Mouse (Mus musculus) bone marrow macrophage, adult 2 months (primary cell): ENCODE data around the gene Fam122a. TPM values are rescaled to one million over a fixed set of nuclear protein-coding genes. Genes with fewer than 3 reads are reported as not detected.

Experiments used
- H3K27ac ChIP-seq: 2 replicates; pipeline ENCODE4 v1.5.1; 2012; ENCODE audit warnings: low read depth, low read length; ENCODE audit not compliant: insufficient read depth
- H3K4me1 ChIP-seq: 2 replicates; pipeline ENCODE4 v1.6.1; 2012; ENCODE audit warnings: low read length; ENCODE audit not compliant: control insufficient read depth, insufficient read depth
- H3K4me3 ChIP-seq: 2 replicates; pipeline ENCODE4 v1.5.1; 2012; ENCODE audit warnings: mild to moderate bottlenecking, low read length, moderate library complexity; ENCODE audit not compliant: insufficient read depth
- CTCF ChIP-seq: IDR thresholded peaks from 2 replicates; pipeline ENCODE4 v1.5.1; 2012; ENCODE audit warnings: low read depth, mild to moderate bottlenecking, low read length, moderate library complexity
- POLR2A ChIP-seq: IDR thresholded peaks from 2 replicates; pipeline ENCODE4 v1.6.1; 2012; ENCODE audit warnings: mild to moderate bottlenecking, low read depth, low read length, borderline replicate concordance
- polyA plus RNA-seq: library from polyadenylated mRNA; stranded (reverse); fragments of >200 nt; gene quantifications from 2 replicates; pipeline ENCODE4 v1.2.4, GENCODE M21; 2012; ENCODE audit not compliant: missing spikeins, insufficient read depth, insufficient read length

The Fam122a gene
- polyA plus RNA-seq, 1 experiment, result 17.7 TPM

- H3K27ac ChIP-seq, result no peak overlapping the region
- H3K4me3 ChIP-seq, result no peak overlapping the region
- no peak for TF ChIP-seq POLR2A
- TF ChIP-seq CTCF, result no peak
- peaks cover 8% of the 10 kb centered on the region for H3K4me1 ChIP-seq
Measured at GRCm38 (mm10) chr19:24468616-24469015, 8.5 kb downstream of the Fam122a start.

DNA sequence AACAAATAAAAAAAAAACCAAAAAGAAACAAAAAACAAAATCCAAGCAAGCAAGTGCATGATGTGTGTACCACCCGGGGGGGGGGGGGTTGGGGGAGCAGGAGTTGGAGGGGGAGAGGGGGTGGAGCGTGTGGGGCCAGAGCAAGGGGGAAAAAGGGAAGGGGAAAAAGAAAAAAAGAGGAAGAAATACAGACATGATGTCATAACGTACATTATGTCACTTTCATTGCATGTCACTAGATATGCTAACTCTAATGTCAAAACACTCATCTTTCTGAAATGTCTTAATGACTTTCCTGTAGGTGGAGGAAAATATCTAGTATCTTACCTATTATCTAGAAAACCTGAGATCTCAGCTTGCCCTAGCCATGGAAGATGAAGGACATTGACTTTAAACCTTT is 14.1 kb downstream of the Fam122a start:
- Histone ChIP-seq H3K4me3 (no peak overlapping the region), H3K27ac (no peak overlapping the region), H3K4me1 (peaks cover 6% of the 10 kb centered on the region; the same call in 1 of the 2 replicates)
- no peak for TF ChIP-seq POLR2A
- TF ChIP-seq CTCF, result no peak

- TF ChIP-seq CTCF (no peak), POLR2A (no peak)
- Histone ChIP-seq H3K27ac (no peak overlapping the region), H3K4me3 (no peak overlapping the region), H3K4me1 (no peaks in the 10 kb centered on the region)
Measured at GRCm38 (mm10) chr19:24456591-24457231, 20.4 kb downstream of the Fam122a start.

DNA sequence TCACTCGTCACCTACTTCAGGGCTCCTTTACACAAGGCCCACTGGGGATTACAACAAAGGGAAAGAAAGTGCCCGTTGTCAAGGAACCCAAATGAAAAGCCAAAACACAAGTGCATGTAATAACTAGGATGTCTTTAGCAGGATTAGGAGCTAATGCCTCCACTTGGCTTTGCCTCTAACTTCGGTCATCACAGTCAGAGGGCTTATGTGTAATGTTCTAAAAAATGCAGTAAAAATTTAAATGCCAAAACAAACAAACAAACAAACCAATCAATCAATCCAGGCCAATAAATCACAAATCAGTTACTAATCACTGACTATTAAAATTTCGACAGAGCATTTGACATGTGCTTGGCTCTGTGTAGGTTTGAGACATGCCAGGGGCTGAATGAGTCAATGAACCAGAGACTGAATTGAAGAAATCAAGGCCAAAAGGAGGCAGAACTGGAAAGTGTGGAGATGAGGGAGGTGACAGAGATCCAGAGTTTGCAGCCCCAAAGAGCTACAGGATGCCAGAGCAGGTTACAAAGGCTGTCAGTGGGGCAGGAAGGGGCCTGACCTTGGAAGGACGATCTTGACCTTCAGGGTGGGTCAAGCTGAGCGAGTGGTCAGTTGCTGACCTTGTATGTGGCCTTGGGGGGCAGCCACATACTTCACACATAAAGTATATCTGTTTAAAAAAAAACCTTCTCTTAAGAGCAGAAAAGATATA is 21.8 kb downstream of the Fam122a start:
- Histone ChIP-seq H3K4me3 (no peak overlapping the region), H3K4me1 (no peaks in the 10 kb centered on the region), H3K27ac (no peak overlapping the region)
- TF ChIP-seq CTCF (no peak), POLR2A (no peak)

GRCm38 (mm10) chr19:24454451-24454850 is 22.7 kb downstream of the Fam122a start:
- no peaks in the 10 kb centered on the region for H3K4me1 ChIP-seq
- H3K27ac ChIP-seq, result no peak overlapping the region
- H3K4me3 ChIP-seq, result no peak overlapping the region
- TF ChIP-seq POLR2A, result no peak
- no peak for TF ChIP-seq CTCF

GRCm38 (mm10) chr19:24453379-24453778 is 23.8 kb downstream of the Fam122a start:
- no peak overlapping the region for H3K4me3 ChIP-seq
- no peak for TF ChIP-seq POLR2A
- TF ChIP-seq CTCF, result no peak
- H3K27ac ChIP-seq, result no peak overlapping the region
- no peaks in the 10 kb centered on the region for H3K4me1 ChIP-seq

- Histone ChIP-seq H3K4me1 (no peaks in the 10 kb centered on the region), H3K27ac (no peak overlapping the region), H3K4me3 (no peak overlapping the region)
- TF ChIP-seq CTCF, result no peak
- TF ChIP-seq POLR2A, result no peak
Measured at GRCm38 (mm10) chr19:24452441-24452898, 24.7 kb downstream of the Fam122a start.

GRCm38 (mm10) chr19:24451626-24452025 is 25.5 kb downstream of the Fam122a start:
- Histone ChIP-seq H3K4me3 (no peak overlapping the region), H3K4me1 (no peaks in the 10 kb centered on the region), H3K27ac (no peak overlapping the region)
- TF ChIP-seq POLR2A, result no peak
- no peak for TF ChIP-seq CTCF

GRCm38 (mm10) chr19:24450740-24451139 is 26.4 kb downstream of the Fam122a start:
- TF ChIP-seq POLR2A (no peak), CTCF (no peak)
- no peak overlapping the region for H3K4me3 ChIP-seq
- no peak overlapping the region for H3K27ac ChIP-seq
- no peaks in the 10 kb centered on the region for H3K4me1 ChIP-seq

- Histone ChIP-seq H3K27ac (no peak overlapping the region), H3K4me1 (peaks cover 2% of the 10 kb centered on the region; the same call in 1 of the 2 replicates), H3K4me3 (no peak overlapping the region)
- TF ChIP-seq CTCF (no peak), POLR2A (no peak)
Measured at GRCm38 (mm10) chr19:24444322-24444721, 32.8 kb downstream of the Fam122a start.
